Mouse (Mus musculus) thymus, postnatal 25 days (tissue): ENCODE measurements around the gene Dck.

Source experiments
- DNase-seq: peaks from one replicate; pipeline ENCODE4 v3.0.0; 2022

Gene Dck

DNA sequence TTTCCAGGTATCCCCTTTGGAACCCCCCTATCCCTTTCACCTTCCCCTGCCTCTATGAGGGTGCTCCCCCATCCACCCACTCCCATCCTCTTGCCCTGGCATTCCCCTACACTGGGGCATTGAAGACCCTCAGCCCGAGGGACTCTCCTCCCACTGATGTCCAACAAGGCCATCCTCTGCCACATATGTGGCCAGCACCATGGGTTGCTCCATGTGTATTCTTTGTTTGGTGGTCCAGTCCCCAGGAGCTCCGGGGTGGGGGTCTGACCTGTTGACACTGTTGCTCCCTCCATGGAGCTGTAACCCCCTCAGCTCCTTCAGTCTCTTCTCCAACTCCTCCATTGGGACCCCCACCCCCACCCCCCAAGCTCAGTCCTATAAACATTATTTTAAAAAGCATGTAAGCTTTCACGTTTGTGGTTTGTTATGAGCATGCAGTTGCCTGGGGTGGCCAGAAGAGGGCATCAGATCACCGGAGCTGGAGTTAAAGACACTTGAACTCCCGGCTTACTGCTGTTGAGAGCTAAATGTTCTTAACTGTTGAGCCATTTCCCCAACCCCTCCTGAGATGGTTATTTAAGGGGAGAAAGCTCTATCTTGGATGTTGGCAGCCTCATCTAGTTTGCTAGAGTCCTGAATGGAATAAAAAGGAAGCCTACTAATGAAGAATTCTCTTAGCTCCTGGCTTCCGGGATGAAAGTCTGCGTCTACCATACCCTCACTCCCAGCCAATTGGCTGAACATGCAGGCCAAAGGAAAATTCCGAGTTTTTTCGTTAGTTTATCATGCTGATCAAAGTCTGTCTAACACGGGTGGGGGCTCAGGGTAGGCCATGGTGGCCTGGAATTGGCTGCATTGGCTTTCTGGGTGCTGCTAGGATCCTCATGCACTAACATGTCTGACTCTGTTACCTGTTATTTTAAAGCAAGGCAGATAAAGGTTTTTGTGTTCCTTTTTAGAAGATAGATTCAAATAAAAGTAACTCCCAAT lies 26.8 kb downstream of the Dck start:
- peak; percentile 37 for DNase-seq

DNA sequence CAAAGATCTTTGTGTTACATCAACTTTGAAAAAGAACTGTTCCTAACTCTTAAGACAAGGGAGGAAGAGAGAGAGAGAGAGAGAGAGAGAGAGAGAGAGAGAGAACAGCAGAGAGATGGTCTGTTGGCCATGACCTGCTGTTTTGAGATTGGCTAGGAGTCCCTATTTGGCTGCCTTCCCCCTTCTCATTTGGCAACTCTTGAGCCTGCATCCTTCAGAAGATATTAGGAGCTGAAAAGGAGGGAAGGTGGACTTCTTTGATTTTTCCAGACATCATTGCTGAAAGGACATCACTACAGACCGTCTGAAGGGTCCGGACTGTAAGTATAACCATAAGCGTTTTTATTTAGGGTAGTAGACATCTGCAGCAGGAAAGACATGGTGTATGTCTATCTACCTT lies 28.9 kb downstream of the Dck start:
- DNase-seq, result no peak

DNA sequence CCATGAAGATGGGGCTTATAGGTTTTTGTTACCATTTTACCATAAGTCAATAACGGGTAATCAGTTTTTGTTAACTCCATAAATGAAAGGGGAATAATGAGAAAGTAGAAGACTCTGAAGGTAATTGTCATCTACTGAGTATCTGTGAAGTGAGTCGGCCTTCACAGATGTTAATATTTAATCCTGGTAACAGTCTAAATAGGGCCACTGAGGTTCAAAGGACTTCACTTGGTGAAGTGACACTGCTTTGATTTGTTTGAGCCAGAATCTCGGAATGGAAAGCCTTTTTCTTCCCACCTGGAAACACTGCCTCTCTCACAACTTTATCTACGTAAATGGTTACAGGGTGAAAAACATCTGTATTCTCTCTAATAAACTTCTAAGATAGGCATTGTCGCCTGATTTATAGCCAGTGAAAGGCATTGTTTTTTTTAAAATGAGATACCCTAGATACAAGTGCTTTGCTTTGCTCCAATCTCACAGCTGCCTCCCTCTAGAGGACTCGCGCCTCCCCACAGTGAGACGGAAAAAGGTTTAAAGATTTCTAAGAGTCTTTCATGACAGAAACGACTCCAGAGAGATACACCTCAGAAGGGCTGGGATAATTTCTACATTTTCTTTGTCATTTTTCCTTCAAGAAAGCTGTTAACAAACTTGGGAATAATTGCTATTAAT lies 31.3 kb downstream of the Dck start:
- DNase-seq, result no peak

- DNase-seq, result no peak
These were observed 31.8 kb downstream of the Dck start for GRCm38 (mm10) chr5:88796588-88796987.

- no peak for DNase-seq
These were observed 32.3 kb downstream of the Dck start for GRCm38 (mm10) chr5:88797121-88797520.

GRCm38 (mm10) chr5:88805616-88806015 lies 40.8 kb downstream of the Dck start:
- no peak for DNase-seq

DNA sequence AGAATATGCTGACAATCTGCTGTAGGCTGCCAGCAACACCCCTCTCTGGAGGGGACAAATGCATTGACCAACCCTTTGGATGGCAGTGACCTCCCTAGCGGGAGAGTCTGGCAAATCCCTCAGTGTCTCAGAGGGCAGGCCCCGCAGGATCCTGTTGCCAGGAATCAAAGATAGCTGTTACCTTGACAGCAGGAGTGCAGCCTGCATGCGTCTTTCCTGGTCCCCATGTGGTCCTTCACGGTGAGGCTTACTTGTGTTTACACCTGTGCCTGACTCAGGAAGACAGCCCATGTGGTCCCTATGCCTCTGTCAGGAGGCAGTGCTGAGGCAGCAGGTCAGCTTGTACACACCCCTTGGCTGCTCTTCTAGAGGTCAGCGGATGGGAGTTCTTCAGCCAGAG lies 41.5 kb downstream of the Dck start:
- no peak for DNase-seq

- DNase-seq, result no peak
These were observed 42.5 kb downstream of the Dck start for GRCm38 (mm10) chr5:88807342-88807741.

GRCm38 (mm10) chr5:88813188-88813587 lies 48.4 kb downstream of the Dck start:
- no peak for DNase-seq

- no peak for DNase-seq
These were observed 49.8 kb downstream of the Dck start for GRCm38 (mm10) chr5:88814552-88814951.

GRCm38 (mm10) chr5:88821542-88821941 lies 56.7 kb downstream of the Dck start:
- no peak for DNase-seq

DNA sequence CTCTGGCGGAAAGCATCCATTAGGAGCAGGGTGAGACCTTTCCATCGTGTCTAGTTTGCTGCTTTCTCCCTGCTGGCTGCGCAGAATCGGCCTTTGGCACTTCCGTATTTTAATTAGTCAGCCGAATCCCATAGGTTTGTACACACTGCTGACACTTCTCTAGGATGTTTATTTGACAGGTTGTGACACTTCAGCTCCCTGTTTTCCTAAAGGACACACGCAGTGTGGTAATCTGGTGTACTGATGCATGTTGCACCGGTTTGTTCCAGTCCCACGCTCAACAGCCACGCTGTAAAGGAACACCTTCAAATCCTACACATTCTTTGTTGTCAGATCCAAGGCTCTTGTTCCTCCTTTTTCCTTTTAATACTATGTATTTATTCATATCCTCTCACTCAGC lies 60.0 kb downstream of the Dck start:
- no peak for DNase-seq

- DNase-seq, result no peak
These were observed 65.2 kb downstream of the Dck start for GRCm38 (mm10) chr5:88829835-88830571.

- no peak for DNase-seq
These were observed 66.1 kb downstream of the Dck start for GRCm38 (mm10) chr5:88830880-88831279.

DNA sequence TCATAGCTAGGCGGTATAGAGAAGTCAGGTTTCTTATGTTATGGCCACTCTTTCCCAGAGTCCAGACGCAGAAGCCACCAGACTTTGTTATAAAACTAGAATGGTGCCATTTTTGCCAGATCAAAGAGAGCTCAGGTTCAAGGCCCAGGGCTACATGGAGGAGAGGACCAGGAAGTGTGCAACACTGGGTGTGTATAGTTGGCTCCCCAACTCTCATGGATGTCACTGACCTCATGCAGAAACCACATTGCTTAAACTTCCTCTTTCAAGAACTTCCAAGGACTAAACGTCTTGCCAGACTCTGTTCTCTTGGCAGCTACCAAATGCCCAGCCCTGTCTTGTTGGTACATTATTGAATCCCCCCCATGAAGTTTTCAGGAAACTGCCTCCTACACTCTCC lies 67.1 kb downstream of the Dck start:
- no peak for DNase-seq
